Mouse (Mus musculus) cerebellum, adult 11 months (tissue): ENCODE measurements around the gene Chmp1a.
A peak's percentile ranks its signal among the peaks of the same experiment; 100 is the strongest.
"Not testable (repeated sequence)": the region's sequence is repeated elsewhere in the genome, so short reads cannot be mapped to it uniquely, and the experiment has no call there.

ENCODE experiments used
- DNase-seq: peaks from one replicate; pipeline ENCODE4 v3.0.0; 2022

Chmp1a gene

GRCm38 (mm10) chr8:123230326-123230725, 17.8 kb upstream of the Chmp1a start:
- DNase-seq, result not testable (repeated sequence)

- no peak for DNase-seq
Measured at GRCm38 (mm10) chr8:123228416-123228815, 15.9 kb upstream of the Chmp1a start.

- peak; percentile 89 for DNase-seq
Measured at GRCm38 (mm10) chr8:123224278-123225266, 12.0 kb upstream of the Chmp1a start, which contains the start of gene Cdk10. TSS of gene Cdk10 (plus strand) at chr8:123224842.

GRCm38 (mm10) chr8:123220917-123221316, 8.4 kb upstream of the Chmp1a start:
- no peak for DNase-seq

GRCm38 (mm10) chr8:123215430-123215829, 2.9 kb upstream of the Chmp1a start:
- no peak for DNase-seq

- DNase-seq, result no peak
Measured at GRCm38 (mm10) chr8:123213118-123213772, 682 bp upstream of the Chmp1a start.

- no peak for DNase-seq
Measured at GRCm38 (mm10) chr8:123211876-123212275, 687 bp downstream of the Chmp1a start.

- no peak for DNase-seq
Measured at GRCm38 (mm10) chr8:123203571-123203970, 9.0 kb downstream of the Chmp1a start.

GRCm38 (mm10) chr8:123202288-123202687, 10.3 kb downstream of the Chmp1a start:
- peak; percentile 56 for DNase-seq

- no peak for DNase-seq
Measured at GRCm38 (mm10) chr8:123199864-123200263, 12.7 kb downstream of the Chmp1a start.

- DNase-seq, result not testable (repeated sequence)
Measured at GRCm38 (mm10) chr8:123197016-123197415, 15.5 kb downstream of the Chmp1a start.

GRCm38 (mm10) chr8:123193771-123194170, 18.8 kb downstream of the Chmp1a start:
- no peak for DNase-seq

- DNase-seq, result no peak
Measured at GRCm38 (mm10) chr8:123191908-123192307, 20.7 kb downstream of the Chmp1a start.

- peak; percentile 35 for DNase-seq
Measured at GRCm38 (mm10) chr8:123190678-123191077, 21.9 kb downstream of the Chmp1a start.

GRCm38 (mm10) chr8:123188841-123189240, 23.7 kb downstream of the Chmp1a start:
- DNase-seq, result no peak

- DNase-seq, result no peak
Measured at GRCm38 (mm10) chr8:123188006-123188405, 24.6 kb downstream of the Chmp1a start.

- DNase-seq, result no peak
Measured at GRCm38 (mm10) chr8:123185566-123186409, 26.8 kb downstream of the Chmp1a start, which contains the start of gene Dpep1. TSS of gene Dpep1 (plus strand) at chr8:123186242.

GRCm38 (mm10) chr8:123181391-123181790, 31.2 kb downstream of the Chmp1a start:
- DNase-seq, result no peak

GRCm38 (mm10) chr8:123157888-123158465, 54.6 kb downstream of the Chmp1a start, which contains the start of gene Sult5a1:
TSS of gene Sult5a1 (minus strand) at chr8:123158315.
- no peak for DNase-seq

GRCm38 (mm10) chr8:123156070-123156773, 56.3 kb downstream of the Chmp1a start:
- DNase-seq, result no peak

- no peak for DNase-seq
Measured at GRCm38 (mm10) chr8:123155177-123155576, 57.4 kb downstream of the Chmp1a start.
